In genomic region chr12:110187246-110188135, GRCm38 (mm10) we compare ENCODE assay signal across 8 mouse cellular contexts.
DNase-seq lines count a peak whose midpoint lies in the region; ATAC-seq lines count a peak whose summit lies in the region.

No protein-coding gene starts in this region.

- no peak for DNase-seq in kidney, adult 9 months
- peak; percentile 71 for DNase-seq in limb, embryonic 11.5 days (ENCODE audit: low spot score)
- DNase-seq in lung, postnatal 14 days: no peak
- DNase-seq in thymus, postnatal 0 days (ENCODE audit: low spot score): no peak

- H3K9me3 ChIP-seq in kidney, embryonic 15.5 days (replicated peaks): no peaks in the 10 kb centered on the region
- H3K9me3 ChIP-seq in forebrain, embryonic 12.5 days: no peaks in the 10 kb centered on the region
- no peaks in the 10 kb centered on the region for H3K9me3 ChIP-seq in limb, embryonic 11.5 days (ENCODE audit: control insufficient read depth, low read length)
- H3K9me3 ChIP-seq in stomach, embryonic 14.5 days (ENCODE audit: control insufficient read depth, low read depth, low read length): no peaks in the 10 kb centered on the region

- 2% methylated on average over 49 of the region's 49 CpGs for WGBS in kidney, embryonic 15.5 days
- WGBS in forebrain, embryonic 12.5 days: under 1% methylated on average over 49 of the region's 49 CpGs
- under 1% methylated on average over 49 of the region's 49 CpGs for WGBS in limb, embryonic 11.5 days
- WGBS in stomach, embryonic 14.5 days: 3% methylated on average over 49 of the region's 49 CpGs

- peaks cover 87% of the 10 kb centered on the region for H3K27me3 ChIP-seq in kidney, embryonic 15.5 days
- H3K27me3 ChIP-seq in forebrain, embryonic 12.5 days: peaks cover 67% of the 10 kb centered on the region
- H3K27me3 ChIP-seq in limb, embryonic 11.5 days (ENCODE audit: control insufficient read depth, insufficient read depth, low read length): peaks cover 79% of the 10 kb centered on the region
- H3K27me3 ChIP-seq in stomach, embryonic 14.5 days (ENCODE audit: control insufficient read depth, insufficient read depth, low read length): peaks cover 41% of the 10 kb centered on the region

- peak overlapping the region; percentile 56 for H3K4me2 ChIP-seq in kidney, embryonic 15.5 days
- H3K4me2 ChIP-seq in forebrain, embryonic 12.5 days: peak overlapping the region; percentile 61
- peak overlapping the region; percentile 45 for H3K4me2 ChIP-seq in limb, embryonic 11.5 days (ENCODE audit: low read depth, severe bottlenecking)
- peak overlapping the region; percentile 37 for H3K4me2 ChIP-seq in stomach, embryonic 14.5 days (replicated peaks; ENCODE audit: low read depth, low read length)

- H3K27ac ChIP-seq in kidney, embryonic 15.5 days: no peak overlapping the region
- peak overlapping the region; percentile 96 for H3K27ac ChIP-seq in forebrain, embryonic 12.5 days
- no peak overlapping the region for H3K27ac ChIP-seq in limb, embryonic 11.5 days (replicated peaks; ENCODE audit: low read depth, low read length)
- no peak overlapping the region for H3K27ac ChIP-seq in stomach, embryonic 14.5 days (ENCODE audit: low read length)

- H3K4me3 ChIP-seq in kidney, embryonic 15.5 days (replicated peaks): peak overlapping the region; percentile 33
- peak overlapping the region; percentile 48 for H3K4me3 ChIP-seq in forebrain, embryonic 12.5 days (replicated peaks)
- peak overlapping the region; percentile 25; the same call in 1 of the 2 replicates for H3K4me3 ChIP-seq in limb, embryonic 11.5 days (ENCODE audit: low read depth, low read length)
- peak overlapping the region; percentile 16 for H3K4me3 ChIP-seq in stomach, embryonic 14.5 days (ENCODE audit: low read depth, low read length)

- ATAC-seq in kidney, embryonic 15.5 days (replicated peaks; ENCODE audit: low FRiP score): peak; percentile 58
- ATAC-seq in forebrain, embryonic 12.5 days (ENCODE audit: low FRiP score): peak; percentile 81
- ATAC-seq in limb, embryonic 11.5 days (ENCODE audit: insufficient number of reproducible peaks, low FRiP score, low TSS enrichment, low read depth): peak; percentile 37; the same call in 1 of the 2 replicates
- 0 out of 2 replicates have a peak, but pooled peaks have one; percentile 46 for ATAC-seq in stomach, embryonic 14.5 days (ENCODE audit: insufficient number of reproducible peaks, insufficient read depth, low FRiP score, low read depth)
- no peak for ATAC-seq in frontal cortex, adult (ENCODE audit: low TSS enrichment)

- H3K4me1 ChIP-seq in kidney, embryonic 15.5 days: peaks cover 25% of the 10 kb centered on the region
- peaks cover 70% of the 10 kb centered on the region for H3K4me1 ChIP-seq in forebrain, embryonic 12.5 days
- peaks cover 17% of the 10 kb centered on the region for H3K4me1 ChIP-seq in limb, embryonic 11.5 days (ENCODE audit: control insufficient read depth, insufficient read depth, low read length)
- peaks cover 22% of the 10 kb centered on the region; the same call in 1 of the 2 replicates for H3K4me1 ChIP-seq in stomach, embryonic 14.5 days (ENCODE audit: control insufficient read depth, insufficient read depth, low read length)

- H3K9ac ChIP-seq in kidney, embryonic 15.5 days: no peak overlapping the region
- H3K9ac ChIP-seq in forebrain, embryonic 12.5 days: peak overlapping the region; percentile 68
- H3K9ac ChIP-seq in limb, embryonic 11.5 days (ENCODE audit: low read length): no peak overlapping the region
- H3K9ac ChIP-seq in stomach, embryonic 14.5 days (replicated peaks; ENCODE audit: low read depth, low read length): no peak overlapping the region

- H3K36me3 ChIP-seq in kidney, embryonic 15.5 days: no peaks in the 10 kb centered on the region
- no peaks in the 10 kb centered on the region for H3K36me3 ChIP-seq in forebrain, embryonic 12.5 days (replicated peaks)
- no peaks in the 10 kb centered on the region for H3K36me3 ChIP-seq in limb, embryonic 11.5 days (ENCODE audit: control insufficient read depth, insufficient read depth, low read length)
- H3K36me3 ChIP-seq in stomach, embryonic 14.5 days (ENCODE audit: control insufficient read depth, insufficient read depth, low read length): no peaks in the 10 kb centered on the region
